Mouse (Mus musculus) thymus, postnatal 10 days (tissue): ENCODE results near the gene Ifi206.
A peak's percentile ranks its signal among the peaks of the same experiment; 100 is the strongest.
"Not testable (repeated sequence)": the region's sequence is repeated elsewhere in the genome, so short reads cannot be mapped to it uniquely, and the experiment has no call there.

Source experiments
- DNase-seq, 2 experiments: peaks; one replicate each; pipeline ENCODE4 v3.0.0; 2021; ENCODE audit warnings: low spot score in 2 of 2

The Ifi206 gene

GRCm38 (mm10) chr1:173490812-173491480 lies at the start of gene Ifi206:
Gene Ifi206, minus strand, starts transcription at chr1:173491041.
- peak in 1 of 2 experiments; percentile 25 for DNase-seq

- DNase-seq, result not testable (repeated sequence)
Observed at GRCm38 (mm10) chr1:173535791-173536190, 45.0 kb upstream of the Ifi206 start, which contains the start of gene Ifi214. Gene Ifi214, minus strand, starts transcription at chr1:173535957.

- DNase-seq, result no peak
Observed at GRCm38 (mm10) chr1:173521452-173521851, 30.6 kb upstream of the Ifi206 start.

- not testable (repeated sequence) for DNase-seq
Observed at GRCm38 (mm10) chr1:173510595-173510994, 19.8 kb upstream of the Ifi206 start.

- DNase-seq, result not testable (repeated sequence)
Observed at GRCm38 (mm10) chr1:173491483-173491882, 642 bp upstream of the Ifi206 start.

GRCm38 (mm10) chr1:173481182-173481574 lies 9.7 kb downstream of the Ifi206 start:
- DNase-seq, result not testable (repeated sequence)

GRCm38 (mm10) chr1:173480399-173481181 lies 10.3 kb downstream of the Ifi206 start:
- DNase-seq, result not testable (repeated sequence)

GRCm38 (mm10) chr1:173456761-173457160 lies 34.1 kb downstream of the Ifi206 start:
- no peak for DNase-seq

GRCm38 (mm10) chr1:173456139-173456754 lies 34.6 kb downstream of the Ifi206 start:
- DNase-seq, result peak in 1 of 2 experiments; percentile 44

- no peak for DNase-seq
Observed at GRCm38 (mm10) chr1:173451665-173452064, 39.2 kb downstream of the Ifi206 start.

- no peak for DNase-seq
Observed at GRCm38 (mm10) chr1:173450621-173451020, 40.2 kb downstream of the Ifi206 start.

GRCm38 (mm10) chr1:173447067-173447466 lies 43.8 kb downstream of the Ifi206 start:
- no peak for DNase-seq

- DNase-seq, result no peak
Observed at GRCm38 (mm10) chr1:173443061-173443460, 47.8 kb downstream of the Ifi206 start.

- peak; percentile 37 to 43 for DNase-seq
Observed at GRCm38 (mm10) chr1:173441210-173441609, 49.6 kb downstream of the Ifi206 start.

GRCm38 (mm10) chr1:173440681-173441080 lies 50.2 kb downstream of the Ifi206 start:
- DNase-seq, result no peak

GRCm38 (mm10) chr1:173437161-173437953 lies 53.5 kb downstream of the Ifi206 start:
- no peak for DNase-seq

GRCm38 (mm10) chr1:173432411-173432810 lies 58.4 kb downstream of the Ifi206 start:
- DNase-seq, result no peak

- peak in 1 of 2 experiments; percentile 25 for DNase-seq
Observed at GRCm38 (mm10) chr1:173429995-173430699, 60.7 kb downstream of the Ifi206 start.

- DNase-seq, result no peak
Observed at GRCm38 (mm10) chr1:173427385-173427784, 63.5 kb downstream of the Ifi206 start.

- DNase-seq, result no peak
Observed at GRCm38 (mm10) chr1:173426345-173426744, 64.5 kb downstream of the Ifi206 start.

- peak in 1 of 2 experiments; percentile 11 for DNase-seq
Observed at GRCm38 (mm10) chr1:173420374-173420773, 70.5 kb downstream of the Ifi206 start.
